ENCODE assay signal across 7 mouse cellular contexts in genomic region chr2:115854828-115855311, GRCm38 (mm10).
A peak's percentile ranks its signal among the peaks of the same experiment; 100 is the strongest.
DNase-seq lines count a peak whose midpoint lies in the region; ATAC-seq and TF ChIP-seq lines count a peak whose summit lies in the region.

No protein-coding gene starts in this region.

- H3K27ac ChIP-seq in neural tube, embryonic 11.5 days (ENCODE audit: low read depth, low read length): no peak overlapping the region
- no peak overlapping the region for H3K27ac ChIP-seq in heart, embryonic 16.5 days (ENCODE audit: low read length)
- H3K27ac ChIP-seq in limb, embryonic 12.5 days: no peak overlapping the region
- H3K27ac ChIP-seq in stomach, postnatal 0 days (replicated peaks): peak overlapping the region; percentile 35; the same call in 1 of the 2 replicates

- H3K9me3 ChIP-seq in neural tube, embryonic 11.5 days (ENCODE audit: control insufficient read depth, low read length): no peaks in the 10 kb centered on the region
- no peaks in the 10 kb centered on the region for H3K9me3 ChIP-seq in heart, embryonic 16.5 days (replicated peaks; ENCODE audit: control insufficient read depth, low read length)
- no peaks in the 10 kb centered on the region for H3K9me3 ChIP-seq in limb, embryonic 12.5 days
- H3K9me3 ChIP-seq in stomach, postnatal 0 days (ENCODE audit: control insufficient read depth, low read length): no peaks in the 10 kb centered on the region

- no peak for DNase-seq in neural tube, embryonic 11.5 days (ENCODE audit: low spot score)
- DNase-seq in neural tube, embryonic 10.5 days (ENCODE audit: extremely low spot score, low spot score): no peak
- DNase-seq in stomach, postnatal 0 days (ENCODE audit: low spot score): peak; percentile 31
- no peak for DNase-seq in ovary, postnatal 36 days (ENCODE audit: low spot score)
- no peak for DNase-seq in urinary bladder, adult 18-20 months (ENCODE audit: low spot score in 2 of 2)

- no peak for TF ChIP-seq CTCF in stomach, postnatal 0 days (IDR thresholded peaks at IDR 0.05; ENCODE audit: low read depth)

- peak overlapping the region; percentile 44 for H3K9ac ChIP-seq in neural tube, embryonic 11.5 days (ENCODE audit: low read length)
- H3K9ac ChIP-seq in heart, embryonic 16.5 days (ENCODE audit: low read length): peak overlapping the region; percentile 3; the same call in 1 of the 2 replicates
- H3K9ac ChIP-seq in limb, embryonic 12.5 days (replicated peaks): no peak overlapping the region
- peak overlapping the region; percentile 43; the same call in 1 of the 2 replicates for H3K9ac ChIP-seq in stomach, postnatal 0 days (ENCODE audit: low read length)

- H3K36me3 ChIP-seq in neural tube, embryonic 11.5 days (ENCODE audit: control insufficient read depth, insufficient read depth, low read length): no peaks in the 10 kb centered on the region
- H3K36me3 ChIP-seq in heart, embryonic 16.5 days (ENCODE audit: control insufficient read depth, insufficient read depth): no peaks in the 10 kb centered on the region
- no peaks in the 10 kb centered on the region for H3K36me3 ChIP-seq in limb, embryonic 12.5 days
- no peaks in the 10 kb centered on the region for H3K36me3 ChIP-seq in stomach, postnatal 0 days (ENCODE audit: control insufficient read depth, insufficient read depth, low read length)

- H3K4me1 ChIP-seq in neural tube, embryonic 11.5 days (ENCODE audit: control insufficient read depth, insufficient read depth, low read length): peaks cover 33% of the 10 kb centered on the region
- peaks cover 18% of the 10 kb centered on the region for H3K4me1 ChIP-seq in heart, embryonic 16.5 days (ENCODE audit: control insufficient read depth, insufficient read depth, low read length)
- peaks cover 22% of the 10 kb centered on the region for H3K4me1 ChIP-seq in limb, embryonic 12.5 days (replicated peaks)
- H3K4me1 ChIP-seq in stomach, postnatal 0 days (replicated peaks; ENCODE audit: control insufficient read depth, insufficient read depth): peaks cover 4% of the 10 kb centered on the region

- WGBS in neural tube, embryonic 11.5 days: under 1% methylated on average over 25 of the region's 25 CpGs
- 9% methylated on average over 25 of the region's 25 CpGs for WGBS in heart, embryonic 16.5 days
- 2% methylated on average over 25 of the region's 25 CpGs for WGBS in limb, embryonic 12.5 days
- 17% methylated on average over 25 of the region's 25 CpGs for WGBS in stomach, postnatal 0 days

- H3K4me2 ChIP-seq in neural tube, embryonic 11.5 days (ENCODE audit: low read depth): peak overlapping the region; percentile 46
- H3K4me2 ChIP-seq in heart, embryonic 16.5 days (ENCODE audit: low read depth, low read length): peak overlapping the region; percentile 75
- H3K4me2 ChIP-seq in limb, embryonic 12.5 days: peak overlapping the region; percentile 46
- peak overlapping the region; percentile 55 for H3K4me2 ChIP-seq in stomach, postnatal 0 days (replicated peaks; ENCODE audit: low read depth)

- TF ChIP-seq EP300 in stomach, postnatal 0 days (optimal IDR thresholded peaks at IDR 0.05): no peak

- H3K4me3 ChIP-seq in neural tube, embryonic 11.5 days (ENCODE audit: low read depth, low read length): peak overlapping the region; percentile 23
- H3K4me3 ChIP-seq in heart, embryonic 16.5 days (ENCODE audit: low read length): peak overlapping the region; percentile 36
- H3K4me3 ChIP-seq in limb, embryonic 12.5 days (replicated peaks): peak overlapping the region; percentile 16; the same call in 1 of the 2 replicates
- peak overlapping the region; percentile 19; the same call in 1 of the 2 replicates for H3K4me3 ChIP-seq in stomach, postnatal 0 days (ENCODE audit: low read depth, low read length)

- ATAC-seq in neural tube, embryonic 11.5 days (ENCODE audit: insufficient read depth, low FRiP score, low TSS enrichment): no peak
- no peak for ATAC-seq in heart, embryonic 16.5 days (replicated peaks; ENCODE audit: extremely low read depth, insufficient read depth, low FRiP score)
- no peak for ATAC-seq in limb, embryonic 12.5 days (ENCODE audit: insufficient number of reproducible peaks, insufficient read depth, low FRiP score, low TSS enrichment, low read depth)
- ATAC-seq in stomach, postnatal 0 days (ENCODE audit: low FRiP score, low TSS enrichment): no peak

- peaks cover 11% of the 10 kb centered on the region; the same call in 1 of the 2 replicates for H3K27me3 ChIP-seq in neural tube, embryonic 11.5 days (ENCODE audit: control insufficient read depth, insufficient read depth, low read length)
- H3K27me3 ChIP-seq in heart, embryonic 16.5 days (ENCODE audit: control insufficient read depth, insufficient read depth, low read length): peaks cover 23% of the 10 kb centered on the region
- H3K27me3 ChIP-seq in limb, embryonic 12.5 days: peaks cover 89% of the 10 kb centered on the region
- no peaks in the 10 kb centered on the region for H3K27me3 ChIP-seq in stomach, postnatal 0 days (ENCODE audit: control insufficient read depth, insufficient read depth, low read length)
